Mouse (Mus musculus): ENCODE results near the gene Cxcr4.

GRCm38 (mm10) chr1:128585396-128586161 lies 6.5 kb downstream of the Cxcr4 start:
- TF ChIP-seq CTCF (conservative IDR thresholded peaks at IDR 0.05; ENCODE audit: insufficient read depth, insufficient read length, low read depth, low read length) (no peak), POLR2A (IDR thresholded peaks at IDR 0.05; ENCODE audit: low read depth, low read length) (no peak)

Measured in kidney, adult 2 months (tissue).